Mouse (Mus musculus): ENCODE measurements at regions not wholly inside any gene's neighbourhood (a gene's known extent, or its start where the extent isn't known, plus 50 kb on each side); places are given as distances from the start of the nearest gene placed in this dataset.

DNA sequence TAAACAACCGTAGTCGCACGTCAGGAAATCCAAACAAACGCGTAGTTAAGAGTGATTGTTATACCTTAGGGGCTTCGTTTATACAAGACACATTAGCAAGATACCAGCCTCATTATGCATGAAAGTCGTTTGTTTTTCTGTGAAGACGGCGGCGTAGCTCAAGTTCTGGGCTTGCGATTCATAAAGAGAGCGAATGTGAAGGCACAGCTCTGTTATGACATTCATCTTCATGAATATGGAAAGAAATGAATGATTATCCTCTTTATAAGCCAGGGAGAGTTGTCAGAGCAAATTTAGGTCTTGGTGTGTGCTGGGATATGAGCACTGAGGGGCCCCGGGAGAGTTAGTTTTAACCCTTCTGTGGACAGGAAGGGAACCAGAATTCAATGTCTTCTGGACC lies 266.4 kb downstream of the Atp23 start:
- DNase-seq: no peak

- no peak for DNase-seq
Observed at GRCm38 (mm10) chr10:126628057-126628456, 273.1 kb downstream of the Atp23 start.

DNA sequence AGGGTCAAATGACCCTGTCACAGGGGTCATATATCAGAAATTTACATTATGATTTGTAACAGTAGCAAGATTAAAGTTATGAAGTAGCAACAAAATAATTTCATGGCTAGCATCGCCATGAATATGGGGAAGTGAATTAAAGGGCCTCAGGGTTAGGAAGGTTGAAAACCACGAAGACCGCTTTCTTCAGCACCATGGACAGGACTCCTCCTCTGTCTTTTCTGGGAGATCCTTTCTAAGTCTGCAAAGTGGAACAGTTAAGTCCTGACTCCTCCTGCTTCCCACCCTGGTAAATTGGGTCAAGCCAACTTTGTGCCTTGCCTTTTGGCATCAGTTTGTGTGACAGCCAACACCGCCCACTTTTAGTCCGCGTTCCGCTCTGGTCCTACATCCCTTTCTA lies 275.7 kb downstream of the Atp23 start:
- DNase-seq: peak; percentile 43

- DNase-seq: no peak
Observed at GRCm38 (mm10) chr10:126620802-126621201, 280.4 kb downstream of the Atp23 start.

GRCm38 (mm10) chr10:126619970-126620369 lies 281.2 kb downstream of the Atp23 start:
- DNase-seq: no peak

DNA sequence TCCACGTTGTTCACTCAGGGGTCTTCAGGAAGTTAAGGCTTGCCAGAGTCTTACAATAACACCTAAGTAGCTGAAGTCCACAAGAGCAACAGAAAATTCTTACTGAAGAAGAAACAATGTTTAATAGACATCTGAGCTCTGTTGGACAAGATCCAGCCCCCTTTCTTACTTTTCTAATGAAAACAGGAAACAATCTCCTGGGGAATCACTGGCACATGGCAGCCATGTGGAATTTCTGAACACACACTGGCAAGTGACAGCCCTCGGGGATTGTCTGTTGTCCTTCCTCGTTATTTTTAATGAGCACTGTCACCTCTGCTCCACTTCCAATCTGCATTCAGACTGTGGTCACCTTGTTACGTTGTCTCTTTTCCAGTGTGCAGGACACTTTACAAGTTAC lies 288.9 kb downstream of the Atp23 start:
- DNase-seq: no peak

DNA sequence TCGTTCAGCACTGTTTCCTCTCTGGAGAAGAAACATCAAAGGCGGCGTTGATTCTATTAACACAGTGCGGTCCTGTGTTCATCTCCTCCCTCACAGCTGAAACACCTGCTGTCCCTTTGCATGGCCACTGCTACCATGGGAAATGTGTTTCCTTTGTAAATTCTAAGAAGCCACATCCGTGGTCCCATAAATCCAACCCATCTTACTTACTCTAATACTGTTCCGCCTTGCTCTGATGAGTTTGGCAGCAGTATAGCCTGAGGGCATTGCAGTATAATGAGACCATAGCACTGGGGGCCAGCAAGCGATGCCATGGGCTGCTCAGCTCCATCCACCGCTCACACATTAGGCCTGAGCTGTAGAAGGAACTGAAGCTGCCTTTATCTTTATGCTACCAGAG lies 290.6 kb downstream of the Atp23 start:
- no peak for DNase-seq

GRCm38 (mm10) chr10:126599686-126600085 lies 301.5 kb downstream of the Atp23 start:
- no peak for DNase-seq

- DNase-seq: no peak
Observed at GRCm38 (mm10) chr10:126568155-126568554, 333.0 kb downstream of the Atp23 start.

- no peak for DNase-seq
Observed at GRCm38 (mm10) chr10:126565326-126565725, 335.8 kb downstream of the Atp23 start.

DNA sequence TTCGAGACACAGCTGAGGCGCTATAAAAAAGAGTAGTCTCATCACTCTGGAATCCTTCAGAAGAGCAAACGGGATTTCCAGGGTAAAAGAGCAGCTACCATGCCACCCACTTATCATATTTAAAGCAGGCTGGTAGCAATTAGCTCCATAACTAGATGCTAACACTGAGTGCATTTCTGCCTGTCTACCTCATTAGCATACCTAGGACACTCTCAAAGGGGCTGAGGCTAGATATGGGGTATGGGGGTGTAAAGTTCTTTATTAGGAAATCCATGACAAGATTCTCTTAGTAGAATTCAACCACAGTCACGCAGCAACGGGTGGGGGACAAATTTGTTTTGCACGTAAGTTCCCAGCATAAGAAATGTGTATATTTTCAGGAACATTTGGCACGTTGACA lies 346.1 kb downstream of the Atp23 start:
- DNase-seq: no peak

DNA sequence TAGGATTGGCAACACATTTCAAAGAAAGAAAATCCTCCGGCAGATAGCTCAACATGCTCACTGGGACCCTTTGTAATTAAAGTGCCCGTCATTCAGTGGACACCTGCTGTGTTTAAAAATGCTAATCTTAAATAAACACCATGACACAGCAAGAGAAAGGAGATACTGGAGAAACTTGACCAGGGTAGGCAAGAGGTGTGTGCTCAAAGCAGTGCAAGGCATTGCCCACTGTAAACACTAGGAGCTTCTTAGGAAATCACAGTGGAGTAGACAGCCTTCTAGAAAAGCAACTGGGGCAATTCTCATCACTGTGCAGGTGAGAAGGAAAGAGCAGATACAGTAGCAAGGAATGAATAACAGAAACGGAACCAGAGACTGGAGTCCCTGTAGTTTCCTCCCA lies 369.2 kb downstream of the Atp23 start:
- DNase-seq: no peak

DNA sequence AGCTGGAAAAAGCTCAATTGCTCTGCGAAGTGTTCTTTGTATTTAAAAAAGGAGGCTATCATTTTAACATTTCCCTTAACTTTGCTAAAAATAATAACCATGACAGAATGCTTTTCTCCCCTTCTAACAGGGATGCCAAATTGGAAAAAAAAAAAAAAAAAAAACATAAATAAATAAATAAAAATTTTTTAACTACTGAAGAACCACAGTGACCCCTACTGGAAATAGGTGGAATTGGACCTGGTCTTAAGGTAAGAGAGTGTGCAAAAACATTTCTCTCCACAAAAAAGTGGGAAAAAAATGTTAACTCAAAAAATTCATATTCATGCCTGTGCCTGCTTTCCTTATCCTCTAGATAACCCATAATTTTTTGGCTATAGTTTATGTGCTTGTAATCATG lies 369.8 kb downstream of the Atp23 start:
- DNase-seq: peak; percentile 37

GRCm38 (mm10) chr10:126528801-126529200 lies 372.4 kb downstream of the Atp23 start:
- no peak for DNase-seq

- no peak for DNase-seq
Observed at GRCm38 (mm10) chr10:126526186-126526585, 375.0 kb downstream of the Atp23 start.

DNA sequence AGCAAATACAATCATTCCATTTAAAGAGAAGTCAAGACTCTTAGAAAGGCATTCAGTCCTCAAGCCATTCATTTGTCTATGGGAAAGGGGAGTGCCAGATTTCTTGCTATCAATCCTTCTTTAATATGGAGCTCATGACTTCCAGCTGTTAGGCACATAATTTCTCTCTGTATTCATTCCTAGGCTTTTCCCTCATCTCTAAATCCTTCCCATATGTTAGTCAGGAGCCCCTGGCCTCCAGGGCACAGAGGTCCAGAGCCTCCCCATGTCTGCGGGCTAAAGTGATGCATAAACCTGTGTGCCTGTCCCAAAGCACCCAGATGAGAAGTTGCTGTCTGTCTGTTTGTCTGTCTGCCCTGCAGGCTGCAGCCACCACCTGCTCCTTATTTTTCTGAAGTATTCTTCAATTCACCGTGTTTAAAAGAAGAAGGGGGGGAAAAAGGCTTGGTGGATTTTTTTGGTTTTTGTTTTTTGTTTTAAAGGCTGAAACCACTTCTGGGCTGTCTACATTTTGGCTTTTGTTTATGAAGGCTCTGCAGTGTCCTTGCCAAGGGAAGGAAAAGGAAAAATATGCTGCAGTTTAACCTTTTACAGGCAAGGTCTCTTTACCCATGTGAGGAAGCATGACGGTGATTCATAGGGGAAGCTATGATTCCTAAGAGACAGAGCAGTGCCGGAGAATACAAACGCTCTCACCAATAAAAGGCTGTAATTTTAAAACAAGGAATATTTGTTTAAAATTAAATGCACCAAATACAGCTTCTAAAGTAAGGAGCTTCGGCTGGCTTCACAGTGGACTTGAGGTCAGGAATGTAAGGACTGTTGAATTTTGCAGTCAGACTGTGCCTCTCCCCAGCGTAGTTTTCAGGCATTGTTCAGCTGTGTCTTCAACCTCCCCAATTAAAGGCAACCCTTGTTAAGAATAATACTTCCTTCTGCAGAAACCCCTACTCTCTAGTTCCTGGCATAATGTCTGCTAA lies 379.0 kb downstream of the Atp23 start:
- DNase-seq: no peak

GRCm38 (mm10) chr10:126520973-126521372 lies 380.2 kb downstream of the Atp23 start:
- DNase-seq: no peak

DNA sequence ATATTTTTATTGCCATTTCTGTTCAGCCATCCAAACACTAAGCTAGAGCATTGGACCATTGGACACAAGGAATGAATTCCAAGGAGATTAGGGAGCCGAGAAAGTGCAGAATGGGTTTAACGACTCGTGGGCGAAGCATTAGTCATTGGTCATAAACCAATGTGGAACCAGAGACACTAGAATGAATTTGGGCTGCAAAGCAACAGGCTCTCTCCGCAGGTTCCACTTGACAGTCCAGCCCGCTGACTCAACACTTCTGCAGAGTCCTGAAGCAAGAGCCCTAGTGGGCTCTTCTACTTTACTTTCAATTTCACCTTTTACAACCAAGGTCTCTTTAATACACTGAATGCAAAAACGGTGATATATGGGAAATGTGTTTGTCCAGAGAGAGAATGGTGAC lies 388.0 kb downstream of the Atp23 start:
- no peak for DNase-seq

DNA sequence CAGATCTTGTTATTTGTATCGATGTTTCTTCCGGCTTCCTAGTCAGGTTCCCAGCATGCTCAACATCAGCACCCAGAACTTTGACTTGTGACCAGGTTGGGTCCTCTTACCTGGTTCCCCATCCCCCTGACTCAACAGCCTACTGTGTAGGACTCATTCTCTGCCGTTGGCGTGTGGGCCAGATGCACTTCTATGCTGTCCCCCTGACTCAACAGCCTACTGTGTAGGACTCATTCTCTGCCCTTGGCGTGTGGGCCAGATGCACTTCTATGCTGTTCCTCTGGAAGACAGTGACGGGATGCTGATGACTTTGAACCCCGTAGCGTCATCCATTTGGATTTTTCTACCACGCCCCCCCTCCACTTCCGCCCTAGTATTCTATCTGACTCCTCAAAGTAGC lies 389.6 kb downstream of the Atp23 start:
- DNase-seq: peak; percentile 91

DNA sequence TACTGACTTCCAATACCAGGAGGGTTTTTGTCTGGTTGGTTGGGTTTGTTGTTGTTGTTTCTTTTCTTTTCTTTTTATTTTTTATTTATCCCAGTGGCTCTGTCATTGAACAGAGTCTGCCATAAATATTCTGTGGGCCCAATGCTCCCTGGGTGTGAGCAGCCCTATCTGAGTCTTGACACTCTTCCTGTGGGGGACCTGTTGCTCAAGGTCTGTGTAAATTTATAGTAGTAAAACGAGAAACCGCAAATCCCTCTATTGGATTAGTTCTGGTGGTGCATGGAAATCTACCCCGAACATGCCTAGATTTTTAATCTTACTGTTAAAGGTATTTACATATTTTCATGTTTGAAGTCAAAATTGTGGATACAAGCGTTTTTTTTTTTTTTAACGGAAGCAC lies 395.2 kb downstream of the Atp23 start:
- DNase-seq: no peak

GRCm38 (mm10) chr10:126502013-126502688 lies 399.0 kb downstream of the Atp23 start:
- no peak for DNase-seq

- DNase-seq: no peak
Observed at GRCm38 (mm10) chr10:126498726-126499125, 402.4 kb downstream of the Atp23 start.

GRCm38 (mm10) chr10:126493734-126494133 lies 407.4 kb downstream of the Atp23 start:
- DNase-seq: no peak

GRCm38 (mm10) chr10:126492211-126492610 lies 408.9 kb downstream of the Atp23 start:
- DNase-seq: no peak

Data from adrenal gland, postnatal 14 days (tissue).